Mouse (Mus musculus): ENCODE measurements around the gene Stag1. TPM values are rescaled to one million over a fixed set of nuclear protein-coding genes. Genes with fewer than 3 reads are reported as not detected.
A peak's percentile ranks its signal among the peaks of the same experiment; 100 is the strongest.

Gene Stag1
- polyA plus RNA-seq, 1 experiment from 2014 or later = 40.9 TPM

- WGBS = 86% methylated on average over 2 of the region's 2 CpGs
- no peak for ATAC-seq (ENCODE audit: insufficient read depth, low FRiP score, low read depth)
- Histone ChIP-seq H3K4me2 (no peak overlapping the region), H3K9ac (no peak overlapping the region), H3K4me3 (replicated peaks) (no peak overlapping the region), H3K36me3 (no peaks in the 10 kb centered on the region), H3K4me1 (no peaks in the 10 kb centered on the region), H3K27ac (no peak overlapping the region), H3K27me3 (replicated peaks) (no peaks in the 10 kb centered on the region), H3K9me3 (no peaks in the 10 kb centered on the region)
Measured at GRCm38 (mm10) chr9:100647774-100648323, 50.3 kb downstream of the Stag1 start.

DNA sequence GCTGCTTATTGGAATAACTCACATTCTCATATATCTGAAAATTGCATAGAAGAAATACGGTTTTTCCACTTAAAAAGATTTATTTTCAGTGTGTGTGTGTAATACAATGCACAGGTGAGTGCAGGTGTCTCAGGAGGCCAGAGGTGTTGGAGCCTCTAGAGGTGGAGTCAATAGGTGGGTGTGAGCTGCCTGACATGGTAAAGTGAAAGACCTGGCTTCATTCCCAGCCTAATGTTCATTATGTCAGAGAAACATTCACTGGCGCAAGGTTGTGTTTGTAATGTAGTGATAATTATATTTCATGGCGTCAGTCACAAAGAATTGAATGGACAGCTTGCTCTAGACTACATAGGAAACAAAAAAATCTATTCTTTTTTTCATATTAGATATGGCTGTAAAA, 56.5 kb downstream of the Stag1 start:
- Histone ChIP-seq H3K4me2 (no peak overlapping the region), H3K4me3 (replicated peaks) (no peak overlapping the region), H3K9me3 (no peaks in the 10 kb centered on the region), H3K4me1 (no peaks in the 10 kb centered on the region), H3K27me3 (replicated peaks) (no peaks in the 10 kb centered on the region), H3K27ac (no peak overlapping the region), H3K9ac (no peak overlapping the region), H3K36me3 (no peaks in the 10 kb centered on the region)
- WGBS = 57% methylated on average over 3 of the region's 3 CpGs
- ATAC-seq (ENCODE audit: insufficient read depth, low FRiP score, low read depth) = no peak

DNA sequence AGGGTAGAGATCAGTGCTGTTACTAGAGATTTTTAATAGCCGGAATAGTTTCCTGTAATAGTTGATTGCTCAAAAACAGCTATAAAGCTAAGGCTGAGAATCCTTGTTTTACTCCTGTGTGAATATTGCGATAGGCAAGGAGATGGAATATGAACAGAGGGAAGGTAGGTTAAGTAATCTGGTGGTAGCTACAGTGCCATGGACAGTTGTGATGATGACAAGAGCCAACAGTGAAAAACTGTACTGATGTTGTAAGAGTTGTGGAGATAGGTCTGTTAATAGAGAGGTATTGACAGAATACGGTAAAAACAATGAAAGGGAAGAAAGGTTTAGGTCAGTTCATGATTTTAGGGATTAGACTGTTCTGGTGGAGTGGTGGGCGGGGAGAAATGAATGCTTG, 58.5 kb downstream of the Stag1 start:
- Histone ChIP-seq H3K4me3 (replicated peaks) (no peak overlapping the region), H3K27ac (no peak overlapping the region), H3K27me3 (replicated peaks) (no peaks in the 10 kb centered on the region), H3K9ac (no peak overlapping the region), H3K9me3 (no peaks in the 10 kb centered on the region), H3K4me2 (no peak overlapping the region), H3K36me3 (no peaks in the 10 kb centered on the region), H3K4me1 (no peaks in the 10 kb centered on the region)
- no peak for ATAC-seq (ENCODE audit: insufficient read depth, low FRiP score, low read depth)
- 89% methylated on average over 4 of the region's 4 CpGs for WGBS

DNA sequence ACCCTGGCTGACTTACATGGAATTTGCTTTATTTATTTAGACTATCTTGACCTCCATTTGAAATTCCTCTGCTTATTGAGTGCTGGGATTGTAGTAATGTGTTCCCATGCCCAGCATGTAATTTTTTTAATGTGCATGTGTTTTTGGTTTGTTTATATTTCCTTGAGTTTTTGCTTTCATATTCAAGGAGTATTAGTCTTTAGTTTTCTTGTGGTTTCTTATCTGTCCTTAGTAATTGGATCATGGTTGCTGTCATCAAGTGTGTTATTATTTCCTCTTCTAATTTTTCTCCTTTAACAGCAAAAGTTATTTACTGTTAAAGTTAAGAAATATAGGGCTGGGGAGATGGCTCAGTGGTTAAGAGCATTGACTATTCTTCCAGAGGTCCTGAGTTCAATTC, 63.0 kb downstream of the Stag1 start:
- H3K9me3 ChIP-seq = no peaks in the 10 kb centered on the region

DNA sequence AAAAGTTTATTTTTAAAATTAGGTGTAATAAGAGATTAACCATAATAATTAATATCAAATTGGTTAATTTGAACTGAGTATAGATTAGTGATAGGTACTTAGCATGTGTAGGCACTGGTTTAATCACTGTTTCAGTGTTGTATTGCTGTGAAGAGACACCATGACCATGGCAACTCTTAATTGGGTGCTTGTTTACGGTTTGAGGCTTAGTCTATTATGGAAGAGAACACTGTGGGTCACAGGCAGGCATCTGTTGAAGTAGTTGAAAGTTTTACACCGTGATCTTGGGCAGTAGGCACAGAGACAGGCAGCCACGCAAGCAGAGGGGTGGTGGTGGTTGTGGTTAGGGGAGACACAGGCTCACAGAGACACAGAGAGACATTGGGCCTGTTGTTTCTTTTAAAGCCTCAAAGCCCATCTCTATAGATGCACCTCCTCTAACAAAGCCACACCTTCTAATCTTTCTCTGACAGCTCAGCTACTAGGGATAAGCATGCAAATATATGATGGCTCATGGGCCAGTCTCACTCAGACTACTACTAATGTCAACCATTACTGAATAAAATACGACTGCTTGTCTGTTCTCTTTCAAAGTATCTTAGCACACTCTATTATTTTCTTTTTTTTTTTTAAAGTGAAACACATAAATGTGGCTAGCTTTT, 66.0 kb downstream of the Stag1 start:
- peak; percentile 66; the same call in 1 of the 2 replicates for ATAC-seq (ENCODE audit: insufficient read depth, low FRiP score, low read depth)
- H3K4me2 ChIP-seq = no peak overlapping the region
- no peak overlapping the region for H3K9ac ChIP-seq
- H3K4me3 ChIP-seq (replicated peaks) = no peak overlapping the region
- no peaks in the 10 kb centered on the region for H3K9me3 ChIP-seq
- H3K36me3 ChIP-seq = no peaks in the 10 kb centered on the region
- H3K27me3 ChIP-seq (replicated peaks) = no peaks in the 10 kb centered on the region
- no peaks in the 10 kb centered on the region for H3K4me1 ChIP-seq
- WGBS = 87% methylated on average over 4 of the region's 4 CpGs
- H3K27ac ChIP-seq = no peak overlapping the region

More for the DNA sequence above, 63.0 kb downstream of the Stag1 start:
- H3K9ac ChIP-seq = no peak overlapping the region
- ATAC-seq (ENCODE audit: insufficient read depth, low FRiP score, low read depth) = no peak
- H3K4me1 ChIP-seq = no peaks in the 10 kb centered on the region
- H3K36me3 ChIP-seq = no peaks in the 10 kb centered on the region
- no peak overlapping the region for H3K4me2 ChIP-seq
- no peak overlapping the region for H3K27ac ChIP-seq
- no peaks in the 10 kb centered on the region for H3K27me3 ChIP-seq (replicated peaks)
- H3K4me3 ChIP-seq (replicated peaks) = no peak overlapping the region

GRCm38 (mm10) chr9:100670151-100670550, 72.6 kb downstream of the Stag1 start:
- H3K9ac ChIP-seq = no peak overlapping the region

DNA sequence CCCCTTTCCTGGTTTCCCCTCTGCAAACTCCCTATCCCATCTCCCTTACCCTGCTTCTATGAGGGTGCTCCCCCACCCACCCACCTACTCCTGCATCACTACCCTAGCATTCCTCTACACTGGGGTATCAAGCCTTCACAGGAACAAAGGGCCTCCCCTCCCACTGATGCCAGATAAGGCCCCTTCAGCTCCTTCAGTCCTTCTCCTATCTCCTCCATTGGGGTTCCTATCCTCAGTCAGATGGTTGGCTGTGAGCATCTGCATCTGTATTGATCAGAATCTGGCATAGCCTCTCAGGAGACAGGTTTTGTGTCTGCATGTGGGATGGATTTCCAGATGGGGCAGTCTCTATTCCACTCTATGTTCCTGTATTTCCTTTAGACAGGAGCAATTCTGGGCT, 81.4 kb downstream of the Stag1 start:
- Histone ChIP-seq H3K36me3 (no peaks in the 10 kb centered on the region), H3K4me2 (no peak overlapping the region), H3K9ac (no peak overlapping the region), H3K27me3 (replicated peaks) (no peaks in the 10 kb centered on the region), H3K4me1 (no peaks in the 10 kb centered on the region), H3K9me3 (no peaks in the 10 kb centered on the region), H3K27ac (no peak overlapping the region), H3K4me3 (replicated peaks) (no peak overlapping the region)
- ATAC-seq (ENCODE audit: insufficient read depth, low FRiP score, low read depth) = no peak

More at GRCm38 (mm10) chr9:100670151-100670550, 72.6 kb downstream of the Stag1 start:
- no peaks in the 10 kb centered on the region for H3K36me3 ChIP-seq
- no peak overlapping the region for H3K4me3 ChIP-seq (replicated peaks)
- H3K4me1 ChIP-seq = no peaks in the 10 kb centered on the region
- no peak for ATAC-seq (ENCODE audit: insufficient read depth, low FRiP score, low read depth)
- H3K4me2 ChIP-seq = no peak overlapping the region
- no peaks in the 10 kb centered on the region for H3K9me3 ChIP-seq
- no peak overlapping the region for H3K27ac ChIP-seq
- H3K27me3 ChIP-seq (replicated peaks) = no peaks in the 10 kb centered on the region
- WGBS = 62% methylated on average over 5 of the region's 5 CpGs

DNA sequence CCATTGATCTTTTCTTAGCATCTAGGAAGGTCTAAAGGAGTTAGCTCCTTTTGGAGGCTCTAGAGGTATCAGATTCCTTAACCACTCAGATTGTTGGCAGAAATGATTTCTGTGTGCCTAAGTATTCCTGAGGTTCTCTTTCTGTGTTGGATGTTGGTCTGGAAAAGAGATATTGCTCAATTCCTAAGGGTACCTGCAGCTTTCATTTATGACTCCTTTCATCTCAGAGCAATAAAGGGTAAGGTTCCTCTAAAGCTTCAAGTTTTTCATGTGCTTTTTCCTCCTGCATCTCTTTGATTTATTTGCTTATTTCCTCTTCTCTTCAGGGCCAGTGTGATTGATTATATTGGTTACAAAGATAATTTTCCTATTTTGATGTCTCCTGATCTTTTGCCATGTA, 84.7 kb downstream of the Stag1 start:
- Histone ChIP-seq H3K4me1 (no peaks in the 10 kb centered on the region), H3K4me3 (replicated peaks) (no peak overlapping the region), H3K27ac (no peak overlapping the region), H3K27me3 (replicated peaks) (no peaks in the 10 kb centered on the region), H3K9ac (no peak overlapping the region), H3K36me3 (no peaks in the 10 kb centered on the region), H3K4me2 (no peak overlapping the region), H3K9me3 (no peaks in the 10 kb centered on the region)
- no peak for ATAC-seq (ENCODE audit: insufficient read depth, low FRiP score, low read depth)

GRCm38 (mm10) chr9:100685769-100686487, 88.3 kb downstream of the Stag1 start:
- H3K4me2 ChIP-seq = no peak overlapping the region
- no peaks in the 10 kb centered on the region for H3K36me3 ChIP-seq
- no peaks in the 10 kb centered on the region for H3K9me3 ChIP-seq
- ATAC-seq (ENCODE audit: insufficient read depth, low FRiP score, low read depth) = no peak
- H3K27ac ChIP-seq = no peak overlapping the region
- H3K4me3 ChIP-seq (replicated peaks) = no peak overlapping the region
- 33% methylated on average over 3 of the region's 3 CpGs for WGBS
- H3K27me3 ChIP-seq (replicated peaks) = no peaks in the 10 kb centered on the region
- H3K4me1 ChIP-seq = no peaks in the 10 kb centered on the region
- no peak overlapping the region for H3K9ac ChIP-seq

DNA sequence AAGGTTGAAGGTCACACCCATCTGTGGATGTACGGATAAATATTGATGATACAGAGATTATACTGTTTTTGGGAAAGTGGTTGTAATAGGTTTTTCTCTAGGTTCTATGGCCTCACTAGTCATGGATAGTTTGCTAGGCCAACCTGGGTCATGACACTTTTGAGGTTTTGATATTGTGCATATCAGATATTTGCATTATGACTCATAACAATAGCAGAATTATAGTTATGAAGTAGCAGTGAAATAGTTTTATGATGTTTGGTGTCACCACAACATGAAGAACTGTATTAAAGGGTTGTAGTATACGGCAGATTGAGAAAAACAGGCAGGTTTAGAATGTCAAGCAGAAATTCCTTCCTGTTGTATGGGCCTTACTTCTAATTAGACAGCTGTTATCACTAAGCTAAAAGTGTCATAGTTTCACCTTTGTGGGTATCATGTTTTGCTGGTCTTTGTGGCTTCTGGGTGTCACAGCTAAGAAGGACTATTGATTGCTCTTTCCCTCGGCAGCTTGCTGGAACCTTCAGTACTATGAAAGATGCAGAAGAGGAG, 92.2 kb downstream of the Stag1 start:
- Histone ChIP-seq H3K4me1 (no peaks in the 10 kb centered on the region), H3K9me3 (no peaks in the 10 kb centered on the region), H3K4me3 (replicated peaks) (no peak overlapping the region), H3K27ac (no peak overlapping the region), H3K27me3 (replicated peaks) (no peaks in the 10 kb centered on the region), H3K9ac (no peak overlapping the region), H3K4me2 (no peak overlapping the region), H3K36me3 (no peaks in the 10 kb centered on the region)
- WGBS = 70% methylated on average over 3 of the region's 3 CpGs
- no peak for ATAC-seq (ENCODE audit: insufficient read depth, low FRiP score, low read depth)

- no peak for ATAC-seq (ENCODE audit: insufficient read depth, low FRiP score, low read depth)
- H3K4me2 ChIP-seq = no peak overlapping the region
- no peaks in the 10 kb centered on the region for H3K27me3 ChIP-seq (replicated peaks)
- H3K9me3 ChIP-seq = no peaks in the 10 kb centered on the region
- H3K9ac ChIP-seq = no peak overlapping the region
- no peak overlapping the region for H3K27ac ChIP-seq
- 59% methylated on average over 1 of the region's 1 CpGs for WGBS
- no peaks in the 10 kb centered on the region for H3K36me3 ChIP-seq
- no peaks in the 10 kb centered on the region for H3K4me1 ChIP-seq
- H3K4me3 ChIP-seq (replicated peaks) = no peak overlapping the region
Measured at GRCm38 (mm10) chr9:100692239-100692638, 94.6 kb downstream of the Stag1 start.

DNA sequence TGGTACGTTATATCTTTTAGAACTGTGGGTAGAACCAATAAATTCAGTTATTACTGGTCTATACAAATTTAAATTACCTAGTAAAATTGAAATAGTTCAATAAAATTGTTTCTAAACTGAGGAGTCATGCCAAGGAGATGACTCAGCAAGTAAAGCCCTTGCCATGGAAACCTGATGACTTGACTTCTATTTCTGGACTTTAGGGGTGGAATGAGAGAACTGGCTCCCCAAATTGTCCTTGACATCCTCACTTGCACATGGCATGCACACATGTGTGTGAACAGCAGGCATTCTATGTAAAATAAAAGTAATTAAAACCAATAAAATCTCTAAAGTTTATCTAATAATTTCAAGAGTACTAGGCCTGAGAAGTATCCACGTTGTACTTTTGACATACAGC, 98.9 kb downstream of the Stag1 start:
- no peaks in the 10 kb centered on the region for H3K36me3 ChIP-seq
- H3K4me2 ChIP-seq = no peak overlapping the region
- no peak overlapping the region for H3K4me3 ChIP-seq (replicated peaks)
- no peaks in the 10 kb centered on the region for H3K4me1 ChIP-seq
- no peak for ATAC-seq (ENCODE audit: insufficient read depth, low FRiP score, low read depth)
- 76% methylated on average over 2 of the region's 2 CpGs for WGBS
- no peaks in the 10 kb centered on the region for H3K27me3 ChIP-seq (replicated peaks)
- H3K27ac ChIP-seq = no peak overlapping the region
- no peak overlapping the region for H3K9ac ChIP-seq
- H3K9me3 ChIP-seq = no peaks in the 10 kb centered on the region

Measured in stomach, embryonic 15.5 days (tissue).